Mouse (Mus musculus) stomach, embryonic 14.5 days (tissue): ENCODE data around the gene Nhej1. TPM values are rescaled to one million over a fixed set of nuclear protein-coding genes. Genes with fewer than 3 reads are reported as not detected.

Source experiments
- ATAC-seq: fragments of 200-750 bp; cut with Nextera tagmentation; 2 replicates; pipeline ENCODE4 v1.8.0; 2017; ENCODE audit warnings: low read depth, moderate TSS enrichment; ENCODE audit not compliant: insufficient number of reproducible peaks, insufficient read depth, low FRiP score
- H3K27ac ChIP-seq: fragments of 300-500 bp; sonication (generic); 2 replicates; pipeline ENCODE4 v1.5.1; 2014; ENCODE audit warnings: mild to moderate bottlenecking, low read length, moderate library complexity, mixed read lengths
- H3K27me3 ChIP-seq: fragments of 300-500 bp; sonication (generic); 2 replicates; pipeline ENCODE4 v1.6.1; 2014; ENCODE audit warnings: low read length, control low read depth, mixed read lengths; ENCODE audit not compliant: control insufficient read depth, insufficient read depth
- H3K36me3 ChIP-seq: fragments of 300-500 bp; sonication (generic); 2 replicates; pipeline ENCODE4 v1.6.1; 2014; ENCODE audit warnings: mild to moderate bottlenecking, control low read depth, low read length, moderate library complexity, mixed read lengths; ENCODE audit not compliant: control insufficient read depth, insufficient read depth
- H3K4me1 ChIP-seq: fragments of 300-500 bp; sonication (generic); 2 replicates; pipeline ENCODE4 v1.6.1; 2014; ENCODE audit warnings: low read length, control low read depth, mixed read lengths; ENCODE audit not compliant: control insufficient read depth, insufficient read depth
- H3K4me2 ChIP-seq: fragments of 300-500 bp; sonication (generic); replicated peaks from 2 replicates; pipeline ENCODE4 v1.6.1; 2014; ENCODE audit warnings: low read depth, low read length, control low read depth
- H3K4me3 ChIP-seq: fragments of 300-500 bp; sonication (generic); 2 replicates; pipeline ENCODE4 v1.5.1; 2014; ENCODE audit warnings: low read depth, low read length, control low read depth
- H3K9ac ChIP-seq: fragments of 300-500 bp; sonication (generic); replicated peaks from 2 replicates; pipeline ENCODE4 v1.6.1; 2014; ENCODE audit warnings: low read depth, mild to moderate bottlenecking, control low read depth, low read length, moderate library complexity, mixed read lengths
- H3K9me3 ChIP-seq: fragments of 300-500 bp; sonication (generic); 2 replicates; pipeline ENCODE4 v1.6.1; 2016; ENCODE audit warnings: low read depth, low read length, control low read depth; ENCODE audit not compliant: control insufficient read depth
- WGBS: fragments of 180-500 bp; shearing (Covaris S2); extraction: QIAGEN DNeasy Blood & Tissue Kit; methylation state at CpG from one replicate; pipeline ENCODE4 v1.1.7; 2014; 5-methylcytosine and 5-hydroxymethylcytosine counted together
- polyA plus RNA-seq: library from polyadenylated mRNA; unstranded; fragments of >200 nt; fragmentation: Nextera tagmentation; extraction: Ambion mirVana; gene quantifications from 2 replicates; pipeline ENCODE4 v1.2.1, GENCODE M21; 2014

Gene Nhej1
- polyA plus RNA-seq, 1 experiment from 2014 or later, result 7.2 TPM

- H3K9me3 ChIP-seq, result no peaks in the 10 kb centered on the region
- ATAC-seq, result peak; percentile 28; the same call in 1 of the 2 replicates
- peaks cover 6% of the 10 kb centered on the region; the same call in 1 of the 2 replicates for H3K4me1 ChIP-seq
- no peak overlapping the region for H3K9ac ChIP-seq
- H3K27ac ChIP-seq, result no peak overlapping the region
- no peak overlapping the region for H3K4me3 ChIP-seq
- no peak overlapping the region for H3K4me2 ChIP-seq
- peaks cover 34% of the 10 kb centered on the region for H3K36me3 ChIP-seq
- no peaks in the 10 kb centered on the region for H3K27me3 ChIP-seq
- WGBS, result 39% methylated on average over 3 of the region's 3 CpGs
These were observed 11.7 kb upstream of the Nhej1 start for GRCm38 (mm10) chr1:75136730-75137129.

DNA sequence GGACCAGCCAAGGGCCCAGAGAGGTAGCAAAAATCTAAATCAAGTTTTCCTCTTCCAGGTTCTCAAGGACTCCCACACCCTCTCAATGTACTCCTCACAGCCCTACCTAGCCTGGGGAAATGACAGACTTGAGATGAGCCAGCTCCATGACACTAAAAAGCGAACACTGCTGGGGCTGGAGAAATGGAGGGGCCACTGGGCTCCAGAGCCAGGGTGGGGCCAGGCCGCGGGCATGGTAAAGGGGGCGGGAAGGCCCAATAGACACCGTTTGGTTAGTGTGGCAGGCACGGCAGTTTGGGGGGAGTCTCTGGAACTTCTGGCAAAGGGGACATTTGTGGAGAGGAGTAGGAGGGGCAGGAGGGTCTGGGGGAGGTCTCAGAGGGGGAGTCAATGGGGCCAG, 11.3 kb upstream of the Nhej1 start:
- H3K27me3 ChIP-seq, result no peaks in the 10 kb centered on the region
- H3K9ac ChIP-seq, result no peak overlapping the region
- no peak overlapping the region for H3K4me2 ChIP-seq
- WGBS, result 60% methylated on average over 6 of the region's 6 CpGs
- H3K36me3 ChIP-seq, result peaks cover 34% of the 10 kb centered on the region
- no peak overlapping the region for H3K27ac ChIP-seq
- H3K4me3 ChIP-seq, result no peak overlapping the region
- no peak for ATAC-seq
- H3K4me1 ChIP-seq, result peaks cover 6% of the 10 kb centered on the region; the same call in 1 of the 2 replicates
- no peaks in the 10 kb centered on the region for H3K9me3 ChIP-seq

- no peak within 1 kb of the TSS for H3K4me2 ChIP-seq
- H3K4me1 ChIP-seq, result no peaks in the 10 kb centered on the region
- H3K36me3 ChIP-seq, result peaks cover 24% of the 10 kb centered on the region; the same call in 1 of the 2 replicates
- no peak; the same call in 1 of the 2 replicates for ATAC-seq
- no peak within 1 kb of the TSS for H3K27ac ChIP-seq
- no peak within 1 kb of the TSS for H3K9ac ChIP-seq
- no peak within 1 kb of the TSS for H3K4me3 ChIP-seq
- WGBS, result 49% methylated on average over 12 of the region's 12 CpGs
- H3K27me3 ChIP-seq, result no peaks in the 10 kb centered on the region
- H3K9me3 ChIP-seq, result no peaks in the 10 kb centered on the region
These were observed 8.6 kb upstream of the Nhej1 start, which contains the start of gene Slc23a3 for GRCm38 (mm10) chr1:75133421-75134207. TSS of gene Slc23a3 (minus strand) at chr1:75133890.

- 74% methylated on average over 3 of the region's 3 CpGs for WGBS
- no peak overlapping the region for H3K9ac ChIP-seq
- H3K4me3 ChIP-seq, result no peak overlapping the region
- peaks cover 6% of the 10 kb centered on the region; the same call in 1 of the 2 replicates for H3K4me1 ChIP-seq
- no peak overlapping the region for H3K4me2 ChIP-seq
- H3K27ac ChIP-seq, result no peak overlapping the region
- H3K36me3 ChIP-seq, result no peaks in the 10 kb centered on the region
- H3K27me3 ChIP-seq, result no peaks in the 10 kb centered on the region
- no peak for ATAC-seq
- H3K9me3 ChIP-seq, result no peaks in the 10 kb centered on the region
These were observed 3.6 kb upstream of the Nhej1 start for GRCm38 (mm10) chr1:75128641-75129040.

- H3K4me2 ChIP-seq, result peak overlapping the region; percentile 41
- no peaks in the 10 kb centered on the region for H3K27me3 ChIP-seq
- H3K4me1 ChIP-seq, result peaks cover 6% of the 10 kb centered on the region; the same call in 1 of the 2 replicates
- no peak overlapping the region for H3K9ac ChIP-seq
- no peaks in the 10 kb centered on the region for H3K36me3 ChIP-seq
- H3K4me3 ChIP-seq, result peak overlapping the region; percentile 27
- WGBS, result 27% methylated on average over 5 of the region's 5 CpGs
- H3K27ac ChIP-seq, result peak overlapping the region; percentile 94
- no peaks in the 10 kb centered on the region for H3K9me3 ChIP-seq
- no peak for ATAC-seq
These were observed 418 bp upstream of the Nhej1 start for GRCm38 (mm10) chr1:75125418-75125817.

- Histone ChIP-seq H3K9ac (no peak overlapping the region), H3K9me3 (no peaks in the 10 kb centered on the region), H3K4me2 (no peak overlapping the region), H3K36me3 (no peaks in the 10 kb centered on the region), H3K27me3 (no peaks in the 10 kb centered on the region), H3K27ac (no peak overlapping the region), H3K4me3 (no peak overlapping the region), H3K4me1 (peaks cover 6% of the 10 kb centered on the region; the same call in 1 of the 2 replicates)
- ATAC-seq, result no peak
- 76% methylated on average over 3 of the region's 3 CpGs for WGBS
These were observed 2.8 kb downstream of the Nhej1 start for GRCm38 (mm10) chr1:75122211-75122610.

DNA sequence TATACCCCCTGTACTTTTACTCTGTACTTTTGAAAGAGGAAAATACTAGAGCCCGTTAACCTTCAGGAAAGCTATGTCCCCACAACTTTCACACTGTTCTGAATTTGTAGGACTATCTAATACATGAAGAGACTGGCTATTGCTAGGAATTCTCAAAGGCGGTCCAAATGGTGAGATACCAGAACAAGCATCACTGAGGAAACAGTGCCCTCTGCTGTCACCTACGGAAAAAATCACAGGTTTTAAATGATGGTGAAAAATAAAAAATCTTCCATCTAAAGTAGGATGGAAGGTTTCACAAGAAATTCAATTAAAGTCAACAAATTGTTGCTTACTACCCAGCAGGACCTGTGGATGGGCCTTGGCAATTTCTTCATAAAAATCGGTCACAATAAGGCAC, 72.9 kb downstream of the Nhej1 start:
- no peak overlapping the region for H3K27ac ChIP-seq
- H3K4me3 ChIP-seq, result no peak overlapping the region
- WGBS, result 29% methylated on average over 4 of the region's 4 CpGs
- no peak overlapping the region for H3K4me2 ChIP-seq
- H3K36me3 ChIP-seq, result no peaks in the 10 kb centered on the region
- ATAC-seq, result no peak
- H3K9me3 ChIP-seq, result no peaks in the 10 kb centered on the region
- no peak overlapping the region for H3K9ac ChIP-seq
- no peaks in the 10 kb centered on the region for H3K27me3 ChIP-seq
- H3K4me1 ChIP-seq, result no peaks in the 10 kb centered on the region; the same call in 1 of the 2 replicates

DNA sequence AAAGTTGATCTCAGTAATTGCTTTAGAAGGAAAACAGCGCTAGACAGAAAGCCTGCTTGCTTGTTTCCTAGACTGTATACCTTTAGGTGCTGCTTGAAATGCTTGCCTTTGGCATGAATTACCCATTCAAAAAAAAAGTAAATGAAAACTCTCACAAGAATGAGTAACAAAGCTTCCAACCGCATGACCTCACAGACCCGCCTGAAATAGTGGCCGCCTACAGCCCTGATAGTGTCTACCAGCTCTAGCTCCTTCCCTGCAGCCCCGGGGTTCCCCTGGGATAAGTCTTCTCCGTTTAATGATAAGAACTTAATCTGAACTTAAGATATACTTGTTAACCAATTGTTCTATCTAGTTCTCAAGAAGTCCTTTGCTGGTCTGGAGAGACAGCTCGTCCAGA, 73.6 kb downstream of the Nhej1 start:
- no peaks in the 10 kb centered on the region for H3K9me3 ChIP-seq
- no peak overlapping the region for H3K27ac ChIP-seq
- no peak overlapping the region for H3K4me2 ChIP-seq
- H3K27me3 ChIP-seq, result no peaks in the 10 kb centered on the region
- H3K4me3 ChIP-seq, result no peak overlapping the region
- H3K9ac ChIP-seq, result no peak overlapping the region
- no peaks in the 10 kb centered on the region; the same call in 1 of the 2 replicates for H3K4me1 ChIP-seq
- H3K36me3 ChIP-seq, result no peaks in the 10 kb centered on the region
- ATAC-seq, result no peak
- 66% methylated on average over 7 of the region's 7 CpGs for whole genome bisulfite sequencing
